Mouse (Mus musculus): Measurements from ENCODE around the gene Cnih2.
"Not testable (repeated sequence)": the region's sequence is repeated elsewhere in the genome, so short reads cannot be mapped to it uniquely, and the experiment has no call there.

Cnih2 gene

DNA sequence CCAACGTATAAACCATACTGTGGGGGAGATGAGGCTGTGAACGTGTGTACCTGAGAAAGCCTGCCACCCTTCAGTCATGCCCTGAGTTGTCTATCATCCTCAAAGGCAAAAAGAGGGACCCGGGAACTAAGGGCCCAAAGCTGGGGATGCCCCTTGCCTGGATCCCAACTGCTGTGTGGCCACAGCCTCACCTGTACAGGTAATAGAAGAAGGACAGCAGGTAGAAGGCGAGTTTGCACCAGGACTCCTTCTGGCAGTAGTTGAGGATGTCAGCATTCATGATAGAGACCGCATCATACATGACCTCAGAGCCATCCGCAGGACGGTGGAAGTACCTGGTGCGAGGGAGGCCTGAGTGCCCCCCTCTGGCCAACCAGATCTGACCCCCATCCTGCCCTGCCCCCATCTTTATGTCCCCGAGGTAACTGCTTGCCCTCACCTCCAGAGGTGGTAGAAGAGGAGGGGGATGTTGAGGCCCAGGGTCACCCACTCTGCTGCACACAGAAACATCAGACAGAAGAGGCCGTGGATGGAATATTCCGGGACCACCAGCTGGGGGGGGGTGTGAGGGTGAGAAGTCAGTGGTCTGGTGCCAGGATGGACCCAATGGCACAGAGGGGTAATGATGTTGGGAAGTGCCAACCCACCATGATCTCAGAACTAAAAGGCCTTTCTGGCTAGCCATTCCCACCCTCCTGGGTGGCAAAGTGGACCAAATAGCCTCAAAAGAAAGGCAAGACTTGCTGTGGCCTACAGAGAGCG, 4.7 kb downstream of the Cnih2 start:
- DNase-seq: peak; percentile 48 to 59

DNA sequence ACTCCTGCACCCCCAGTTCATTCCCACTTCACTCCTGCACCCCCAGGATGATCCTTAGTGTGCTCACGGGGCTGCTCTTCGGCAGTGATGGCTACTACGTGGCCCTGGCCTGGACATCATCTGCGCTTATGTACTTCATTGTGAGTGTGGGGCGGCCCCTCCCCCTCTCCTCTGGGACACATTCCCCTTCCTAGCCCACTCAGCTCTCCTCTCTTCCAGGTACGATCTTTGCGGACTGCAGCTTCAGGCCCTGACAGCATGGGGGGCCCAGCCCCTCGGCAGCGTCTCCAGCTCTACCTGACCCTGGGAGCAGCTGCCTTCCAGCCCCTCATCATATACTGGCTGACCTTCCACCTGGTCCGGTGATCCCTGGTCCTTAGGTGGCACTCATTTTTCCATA, 6.2 kb downstream of the Cnih2 start:
- DNase-seq: peak in 1 of 2 experiments; percentile 34

DNA sequence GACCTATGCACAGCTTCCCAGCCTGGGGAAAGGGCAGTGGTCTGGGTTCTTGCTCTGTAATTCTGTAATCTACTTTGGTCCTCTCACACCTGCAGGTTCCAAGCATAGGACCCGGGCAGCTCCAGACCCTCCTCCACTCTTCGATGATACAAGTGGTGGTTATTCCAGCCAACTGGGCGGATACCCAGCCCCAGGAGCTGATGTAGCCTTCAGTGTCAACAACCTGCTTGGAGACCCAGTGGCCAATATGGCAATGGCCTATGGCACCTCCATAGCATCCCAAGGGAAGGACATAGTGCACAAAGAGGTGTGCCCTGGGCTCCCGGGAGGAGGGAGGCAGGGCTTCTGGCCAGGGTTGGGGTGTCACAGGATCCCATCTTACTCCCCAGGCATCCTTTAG, 9.0 kb downstream of the Cnih2 start:
- DNase-seq: no peak

DNA sequence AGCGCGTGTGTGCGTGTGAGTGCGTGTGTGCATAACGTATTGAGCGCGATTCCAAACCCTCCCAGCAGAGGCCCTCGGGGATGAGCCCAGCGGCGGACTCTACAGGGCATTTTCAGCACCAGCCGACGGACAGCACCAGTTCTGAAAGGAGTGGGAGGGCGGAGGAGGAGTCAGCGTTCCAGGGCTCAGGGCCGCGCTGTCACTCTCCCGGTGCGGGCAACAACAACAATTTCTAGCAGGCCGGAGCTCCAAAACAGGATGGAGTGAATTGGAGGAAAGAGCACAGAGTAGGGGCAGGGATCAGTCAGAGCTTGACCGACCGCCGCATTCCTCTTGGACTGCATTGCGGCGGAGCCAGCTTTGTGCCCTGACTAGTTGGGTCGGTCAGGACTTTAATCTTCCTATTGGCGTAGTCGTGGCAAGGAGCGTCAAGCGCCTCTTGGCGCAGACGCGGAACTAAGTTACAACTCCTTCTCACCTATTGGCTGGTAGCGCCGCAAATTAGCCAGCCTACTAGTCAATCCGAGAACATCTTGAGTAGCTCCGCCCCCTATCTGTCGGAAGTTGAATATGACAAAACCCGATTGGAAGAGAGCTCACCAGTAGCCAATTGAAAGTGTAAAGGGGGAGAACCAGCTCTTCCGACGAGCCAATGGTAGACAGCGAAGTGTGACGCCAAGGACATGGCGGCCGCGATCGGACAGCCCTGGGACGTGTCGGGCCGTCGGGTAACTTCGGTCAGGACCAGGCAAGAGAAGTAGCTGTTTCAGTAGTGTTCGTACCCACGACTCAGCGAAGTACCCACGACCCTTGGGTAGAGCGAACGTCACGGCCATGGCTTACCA, 10.2 kb downstream of the Cnih2 start, which contains the start of gene Yif1a:
TSS of gene Yif1a (plus strand) at position 655 of the 845 bp plus-strand sequence.
- DNase-seq: peak; percentile 93 to 95

DNA sequence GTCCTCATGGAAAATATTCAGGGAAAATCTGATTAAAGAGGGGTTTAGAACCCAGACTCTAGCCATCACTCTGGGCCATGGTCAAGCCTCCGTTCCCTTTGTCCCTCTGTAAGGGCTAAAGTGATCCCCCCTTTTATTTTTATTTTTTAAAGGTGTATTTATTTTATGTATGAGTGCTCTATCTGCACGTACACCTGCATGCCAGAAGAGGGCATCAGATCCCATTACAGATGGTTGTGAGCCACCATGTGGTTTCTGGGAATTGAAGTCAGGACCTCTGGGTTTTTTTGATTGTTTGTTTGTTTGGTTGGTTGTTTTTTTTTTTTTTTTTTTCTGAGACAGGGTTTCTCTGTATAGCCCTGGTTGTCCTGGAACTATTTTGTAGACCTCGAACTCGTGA, 11.8 kb downstream of the Cnih2 start:
- DNase-seq: not testable (repeated sequence)

DNA sequence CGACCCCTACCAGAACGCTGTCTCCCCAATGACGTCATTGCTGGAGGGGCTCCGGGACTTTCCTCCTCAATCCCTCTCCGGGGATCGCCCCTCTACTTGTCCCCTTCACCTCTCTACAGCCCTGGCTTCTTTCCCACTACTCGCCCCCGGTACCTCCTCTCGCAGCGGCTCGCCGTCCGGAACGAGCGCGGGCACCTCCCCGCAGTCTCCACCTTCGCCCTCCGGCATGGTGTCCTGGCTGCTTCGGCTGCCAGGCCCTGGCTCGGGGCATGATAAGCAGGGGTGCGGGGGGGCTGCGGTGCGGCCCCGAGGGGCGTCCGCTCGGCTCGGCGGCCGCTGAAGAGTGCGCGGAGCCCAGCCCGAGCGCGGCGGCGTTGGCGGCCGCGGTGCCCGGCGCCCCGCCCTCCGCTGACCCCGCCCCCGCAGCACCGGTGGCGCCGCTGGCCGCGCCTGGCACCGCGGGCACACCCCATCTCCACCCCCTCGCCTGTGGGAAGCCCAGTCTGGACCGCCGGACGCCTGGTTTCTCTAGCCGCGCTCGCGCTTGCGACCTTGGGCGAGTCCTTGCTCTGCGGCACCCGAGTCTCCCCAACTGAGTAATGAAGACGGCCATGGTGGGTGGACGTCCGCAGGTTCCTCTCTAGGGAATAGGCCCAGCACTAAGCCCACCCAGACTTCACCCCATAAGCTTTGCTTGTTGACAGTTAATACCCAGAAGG, 13.0 kb downstream of the Cnih2 start, which contains the start of gene Tmem151a:
TSS of gene Tmem151a (minus strand) at position 387 of the 719 bp plus-strand sequence.
- DNase-seq: peak; percentile 70 to 75

DNA sequence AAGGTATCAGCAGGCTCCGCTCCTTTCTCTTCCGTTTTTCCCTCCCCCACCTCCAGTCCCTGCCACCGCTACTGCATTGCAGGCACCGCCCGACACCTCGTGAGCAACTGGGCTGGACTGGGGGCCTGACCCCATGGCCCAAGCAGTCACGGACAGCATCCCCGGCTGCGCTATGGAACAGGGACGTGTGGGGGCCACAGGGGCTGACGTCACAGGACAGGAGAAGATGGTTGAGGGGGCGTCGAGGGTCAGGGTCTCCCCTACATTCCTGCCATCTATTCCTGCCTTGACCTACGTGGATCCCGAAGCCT, 13.5 kb downstream of the Cnih2 start:
- DNase-seq: peak in 1 of 2 experiments; percentile 50

DNA sequence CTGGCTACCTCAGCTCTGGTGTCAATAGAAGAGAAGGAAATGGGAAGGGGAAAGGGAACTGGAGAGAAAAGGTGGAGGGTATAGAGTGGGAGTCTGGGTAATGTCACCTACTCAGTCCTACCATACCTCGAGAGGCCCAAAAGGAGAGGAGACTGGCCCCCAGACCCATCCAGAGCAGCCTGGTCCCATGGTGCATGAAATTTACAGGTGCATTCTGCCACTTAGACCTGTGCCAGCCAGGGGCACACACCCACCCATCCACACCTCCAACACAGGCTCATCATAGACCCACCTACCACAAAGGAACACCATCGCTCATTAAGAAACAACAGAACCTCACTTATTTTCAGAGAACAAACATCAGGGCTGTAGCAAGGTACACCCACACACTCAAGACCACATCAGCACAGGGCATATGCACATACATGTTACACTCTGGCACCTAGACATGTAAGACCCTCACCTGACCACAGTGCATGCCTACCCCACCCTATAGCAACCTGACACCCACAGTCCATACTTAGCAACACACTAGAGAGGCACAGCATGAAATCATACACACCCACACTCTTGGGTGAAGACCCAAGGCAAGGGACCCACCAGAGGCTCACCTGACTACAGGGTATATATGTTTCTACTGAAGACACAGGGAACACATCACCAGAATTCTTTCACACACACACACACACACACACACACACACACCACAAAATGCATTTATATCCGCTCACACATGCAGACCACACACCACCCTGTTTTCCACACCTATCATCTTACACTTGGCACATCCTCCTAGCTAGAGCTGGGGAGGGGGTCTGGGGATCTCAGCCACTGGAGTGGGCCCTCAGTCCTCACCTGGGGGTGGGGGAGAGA, 14.1 kb downstream of the Cnih2 start:
- no peak for DNase-seq

DNA sequence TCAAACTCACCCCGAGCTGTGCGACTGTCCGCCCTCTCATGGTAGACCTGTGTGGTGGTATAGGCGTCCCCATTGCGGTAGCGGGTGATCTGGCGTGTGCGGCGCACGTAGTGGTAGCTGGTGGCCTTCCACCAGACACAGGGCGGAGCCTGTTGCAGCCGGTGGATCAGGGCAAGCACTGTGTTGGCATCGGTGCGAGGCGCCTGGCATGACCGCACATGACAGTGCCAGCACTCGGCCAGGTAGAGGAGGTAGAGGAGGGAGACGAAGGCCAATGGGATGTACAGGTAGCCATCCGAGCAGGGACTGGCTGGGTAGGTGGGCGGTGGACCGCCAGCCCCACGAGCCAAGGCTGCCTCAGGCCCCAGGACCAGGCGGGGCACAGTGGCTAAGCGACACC, 15.7 kb downstream of the Cnih2 start:
- no peak for DNase-seq

DNA sequence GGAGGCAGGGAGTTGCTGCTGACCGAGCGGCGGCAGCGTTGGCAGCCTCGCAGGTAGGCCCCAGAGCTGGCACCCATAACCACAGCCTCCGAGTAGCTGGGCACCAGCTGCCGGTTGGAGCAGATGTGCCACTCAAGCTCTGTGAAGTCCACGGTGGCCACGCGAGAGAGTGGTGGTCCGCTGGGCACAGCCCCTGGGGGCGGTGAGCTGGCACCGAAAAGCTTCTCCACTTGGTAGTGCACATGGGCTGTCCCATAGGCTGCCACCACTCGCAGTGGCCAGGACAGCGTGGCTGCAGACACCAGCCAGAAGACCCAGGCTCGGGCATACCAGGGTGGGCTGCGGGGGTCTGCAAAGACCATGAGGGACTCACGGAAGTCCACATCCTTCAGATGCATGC, 16.3 kb downstream of the Cnih2 start:
- DNase-seq: no peak

DNA sequence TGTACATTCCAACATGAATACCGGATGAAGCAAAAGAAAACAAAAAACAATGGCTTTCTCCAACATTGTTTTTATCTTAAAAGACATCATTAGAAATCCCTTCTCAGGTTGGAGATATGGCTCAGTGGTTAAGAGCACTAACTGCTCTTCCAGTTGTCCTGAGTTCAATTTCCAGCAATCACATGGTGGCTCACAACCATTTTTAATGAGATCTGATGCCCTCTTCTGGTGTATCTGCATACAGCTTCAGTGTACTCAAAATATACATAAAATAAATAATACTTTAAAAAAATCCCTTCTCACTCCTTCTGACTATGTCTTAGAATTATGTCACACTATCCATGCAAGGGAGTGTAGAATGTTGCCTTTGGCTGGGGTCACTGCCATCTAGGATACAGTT, 19.0 kb downstream of the Cnih2 start:
- DNase-seq: no peak

DNA sequence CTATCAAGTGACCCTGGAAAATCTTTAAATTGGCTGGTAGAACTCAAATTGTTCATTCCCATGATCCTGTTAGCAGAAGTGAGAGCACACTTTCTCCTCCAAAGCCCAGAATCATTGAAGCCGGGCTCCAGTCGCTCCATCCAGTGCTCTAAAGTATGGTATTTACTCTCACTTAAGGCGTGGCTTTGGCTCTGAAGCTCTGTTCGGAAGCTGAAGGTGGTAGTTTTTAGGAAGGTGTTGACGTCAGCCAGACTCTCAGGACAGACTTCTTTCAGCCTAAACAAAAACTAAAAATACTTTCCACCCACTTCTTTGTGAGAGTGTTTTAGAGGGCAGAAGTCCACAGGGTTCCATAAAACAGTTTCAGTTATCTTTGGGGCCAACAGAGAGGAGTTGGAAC, 24.8 kb downstream of the Cnih2 start:
- DNase-seq: no peak

DNA sequence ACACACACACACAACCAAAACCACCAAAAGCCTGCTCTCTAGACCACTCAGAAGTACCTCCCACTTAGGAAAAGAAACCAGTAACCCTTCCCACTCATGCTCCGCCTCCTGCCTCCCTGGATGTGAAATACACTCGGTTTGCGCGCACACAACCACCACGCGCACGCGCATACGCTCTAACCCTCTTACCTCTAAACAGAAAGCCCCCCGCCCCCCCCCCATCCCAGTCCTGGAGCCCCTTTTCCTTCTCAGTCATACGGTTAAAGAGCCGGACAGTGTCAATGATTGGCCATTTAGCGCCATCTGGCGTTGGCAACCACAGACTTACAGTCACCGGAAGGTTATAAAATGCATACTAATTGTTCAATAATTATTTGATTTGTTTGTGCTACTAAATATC, 25.3 kb downstream of the Cnih2 start:
- DNase-seq: peak; percentile 74 to 82

DNA sequence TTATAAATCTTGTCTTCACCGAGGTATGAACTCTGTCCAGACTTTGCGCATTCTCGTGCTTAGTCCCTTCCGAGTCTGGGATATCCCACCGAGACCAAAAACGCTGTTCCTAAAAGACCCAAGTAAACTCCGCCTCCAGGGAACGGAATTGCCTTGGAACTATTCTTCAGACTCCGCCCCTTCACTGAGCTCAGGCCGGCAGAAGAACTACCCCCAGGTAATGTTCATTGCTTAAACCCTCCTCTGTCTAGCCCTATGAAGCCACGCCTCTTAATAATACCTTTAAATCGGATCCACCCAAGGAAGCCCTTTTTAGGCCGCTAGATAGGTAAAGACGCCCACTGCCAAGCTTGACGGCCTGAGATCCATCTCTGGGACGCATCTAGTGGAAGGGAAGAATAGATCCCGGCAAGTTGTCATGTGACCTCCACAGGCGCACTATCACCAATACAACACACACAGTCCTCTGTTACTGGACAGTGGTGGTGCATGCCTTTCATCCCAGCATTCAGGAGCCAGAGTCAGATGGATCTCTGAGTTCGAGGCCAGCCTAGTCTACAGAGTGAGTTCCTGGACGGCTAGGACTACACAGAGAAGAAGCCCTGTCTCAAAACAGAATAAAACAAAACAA, 25.8 kb downstream of the Cnih2 start:
- DNase-seq: no peak

DNA sequence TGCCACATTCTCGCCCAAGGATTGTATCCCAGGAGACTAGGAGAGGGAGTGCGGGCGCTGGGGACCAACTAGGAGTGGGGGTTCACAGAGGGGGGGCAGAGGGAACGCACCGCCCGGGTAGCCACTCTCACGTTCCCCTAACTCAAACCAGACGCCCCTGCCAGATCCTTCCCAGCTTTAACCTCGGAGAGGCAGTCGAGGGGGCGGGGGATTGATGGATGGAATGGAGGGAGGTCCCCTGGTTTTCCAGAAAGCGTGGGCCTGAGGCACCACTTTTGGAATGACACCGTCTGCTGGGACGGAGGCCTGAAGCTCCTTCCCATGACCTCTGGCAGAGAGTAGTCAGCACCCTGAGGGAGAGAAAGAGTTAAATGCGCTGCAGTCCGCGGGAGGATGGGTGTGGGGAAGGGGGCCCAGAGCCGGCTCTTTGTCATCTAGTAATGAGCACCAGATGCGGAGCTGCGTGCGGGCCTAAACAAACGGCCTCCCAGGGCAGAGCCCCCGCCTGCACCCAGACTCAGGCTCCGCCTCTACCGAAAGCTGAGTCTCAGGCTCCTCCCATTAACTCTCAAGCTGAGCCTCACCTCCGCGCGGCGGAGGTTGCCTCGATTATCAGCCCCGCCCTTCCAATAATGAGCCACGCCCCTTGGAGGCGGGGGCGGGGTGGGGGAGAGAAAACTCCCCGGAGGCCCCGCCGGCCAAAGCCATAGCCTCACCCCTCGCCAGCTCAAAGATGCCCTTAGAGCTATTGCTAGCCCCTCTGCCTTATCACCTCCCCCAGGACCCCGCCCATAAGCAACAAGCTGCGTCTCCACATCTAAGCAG, 26.6 kb downstream of the Cnih2 start:
- peak in 1 of 2 experiments; percentile 39 for DNase-seq

DNA sequence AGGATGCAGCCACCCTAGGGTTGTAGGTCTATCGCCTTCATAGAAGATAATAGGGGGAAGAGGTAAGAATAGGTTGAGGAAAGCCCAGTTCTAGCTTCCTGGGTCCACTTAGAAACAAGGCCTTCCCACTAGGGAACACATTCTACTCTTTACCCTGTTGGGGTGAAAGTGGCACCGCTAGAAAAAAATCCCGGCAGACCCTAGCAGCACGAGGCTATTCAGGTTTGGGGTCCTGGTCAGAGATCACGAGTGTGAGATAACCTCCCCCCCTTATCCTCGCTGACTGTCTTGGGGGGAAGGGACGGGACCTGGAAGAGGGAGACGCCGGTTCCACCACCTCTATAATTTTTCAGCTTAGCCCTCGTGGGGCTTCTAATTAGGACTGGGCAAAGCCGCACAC, 27.2 kb downstream of the Cnih2 start:
- no peak for DNase-seq

DNA sequence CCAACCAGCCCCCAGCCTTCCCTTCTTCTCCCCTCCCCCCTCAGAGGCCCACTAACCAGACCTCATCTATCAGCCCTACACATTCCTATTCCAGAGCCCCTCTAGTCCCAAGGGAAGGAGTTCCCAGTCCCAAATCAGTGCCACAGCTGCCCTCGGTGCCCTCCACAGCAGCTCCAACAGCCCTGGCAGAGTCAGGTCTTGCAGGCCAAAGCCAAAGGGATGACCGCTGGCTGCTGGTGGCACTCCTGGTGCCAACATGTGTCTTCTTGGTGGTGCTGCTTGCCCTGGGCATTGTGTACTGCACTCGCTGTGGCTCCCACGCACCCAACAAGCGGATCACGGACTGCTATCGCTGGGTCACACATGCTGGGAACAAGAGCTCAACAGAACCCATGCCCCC, 28.3 kb downstream of the Cnih2 start:
- DNase-seq: no peak

DNA sequence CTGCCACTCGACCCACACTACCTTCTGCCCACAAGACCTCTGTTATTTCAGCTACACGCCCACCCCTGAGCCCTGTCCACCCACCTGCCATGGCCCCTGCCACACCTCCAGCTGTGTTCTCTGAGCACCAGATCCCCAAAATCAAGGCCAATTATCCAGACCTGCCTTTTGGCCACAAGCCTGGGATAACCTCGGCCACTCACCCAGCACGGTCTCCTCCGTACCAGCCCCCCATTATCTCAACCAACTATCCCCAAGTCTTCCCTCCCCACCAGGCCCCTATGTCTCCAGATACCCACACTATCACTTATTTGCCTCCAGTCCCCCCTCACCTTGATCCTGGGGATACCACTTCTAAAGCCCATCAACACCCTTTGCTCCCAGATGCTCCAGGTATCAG, 28.8 kb downstream of the Cnih2 start:
- no peak for DNase-seq

DNA sequence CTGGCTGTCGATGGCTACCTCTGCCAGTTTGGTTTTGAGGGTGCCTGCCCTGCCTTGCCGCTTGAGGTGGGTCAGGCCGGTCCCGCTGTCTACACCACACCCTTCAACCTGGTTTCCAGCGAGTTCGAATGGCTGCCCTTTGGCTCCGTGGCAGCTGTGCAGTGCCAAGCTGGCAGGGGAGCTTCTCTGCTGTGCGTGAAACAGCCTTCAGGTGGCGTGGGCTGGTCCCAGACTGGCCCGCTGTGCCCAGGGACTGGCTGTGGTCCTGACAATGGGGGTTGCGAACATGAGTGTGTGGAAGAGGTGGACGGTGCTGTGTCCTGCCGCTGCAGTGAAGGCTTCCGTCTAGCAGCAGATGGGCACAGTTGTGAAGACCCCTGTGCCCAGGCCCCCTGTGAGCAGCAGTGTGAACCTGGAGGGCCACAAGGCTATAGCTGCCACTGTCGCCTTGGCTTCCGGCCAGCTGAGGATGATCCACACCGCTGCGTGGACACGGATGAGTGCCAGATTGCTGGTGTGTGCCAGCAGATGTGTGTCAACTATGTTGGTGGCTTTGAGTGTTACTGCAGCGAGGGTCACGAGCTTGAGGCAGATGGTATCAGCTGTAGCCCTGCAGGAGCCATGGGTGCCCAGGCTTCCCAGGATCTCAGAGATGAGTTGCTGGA, 29.6 kb downstream of the Cnih2 start:
- peak in 1 of 2 experiments; percentile 28 for DNase-seq

DNA sequence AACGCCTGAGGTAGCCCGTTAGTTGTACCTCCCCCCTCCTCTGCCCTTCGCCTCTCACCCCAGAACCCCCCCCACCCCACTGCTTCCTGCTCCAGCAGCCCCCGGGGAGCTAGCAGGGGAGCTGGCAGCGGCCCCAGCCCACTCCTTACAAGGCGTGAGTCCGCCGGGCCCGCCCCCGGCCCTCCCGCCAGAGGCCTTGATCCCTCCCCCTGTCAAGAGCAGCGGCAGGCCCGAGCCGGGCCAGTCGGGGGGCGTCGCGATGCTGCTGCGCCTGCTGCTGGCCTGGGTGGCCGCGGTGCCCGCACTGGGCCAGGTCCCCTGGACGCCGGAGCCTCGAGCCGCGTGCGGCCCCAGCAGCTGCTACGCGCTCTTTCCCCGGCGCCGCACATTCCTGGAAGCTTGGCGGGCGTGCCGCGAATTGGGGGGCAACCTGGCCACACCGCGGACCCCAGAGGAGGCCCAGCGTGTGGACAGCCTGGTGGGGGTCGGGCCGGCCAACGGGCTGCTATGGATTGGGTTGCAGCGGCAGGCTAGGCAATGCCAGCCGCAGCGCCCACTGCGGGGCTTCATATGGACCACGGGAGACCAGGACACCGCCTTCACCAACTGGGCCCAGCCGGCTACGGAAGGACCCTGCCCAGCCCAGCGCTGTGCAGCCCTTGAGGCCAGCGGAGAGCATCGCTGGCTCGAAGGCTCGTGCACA, 30.3 kb downstream of the Cnih2 start, which contains the start of gene Cd248:
TSS of gene Cd248 (plus strand) at position 212 of the 703 bp plus-strand sequence.
- DNase-seq: peak; percentile 27 to 61
